Mouse (Mus musculus) heart, postnatal 0 days (tissue): ENCODE data around the gene Shroom2.

Experiments used
- CTCF ChIP-seq: IDR thresholded peaks from 2 replicates; pipeline ENCODE4 v1.5.1; 2016; ENCODE audit warnings: antibody characterized with exemption, control low read depth, low read depth
- EP300 ChIP-seq: IDR thresholded peaks from 2 replicates; pipeline ENCODE4 v1.6.1; 2016; ENCODE audit warnings: antibody characterized with exemption, low read depth

DNA sequence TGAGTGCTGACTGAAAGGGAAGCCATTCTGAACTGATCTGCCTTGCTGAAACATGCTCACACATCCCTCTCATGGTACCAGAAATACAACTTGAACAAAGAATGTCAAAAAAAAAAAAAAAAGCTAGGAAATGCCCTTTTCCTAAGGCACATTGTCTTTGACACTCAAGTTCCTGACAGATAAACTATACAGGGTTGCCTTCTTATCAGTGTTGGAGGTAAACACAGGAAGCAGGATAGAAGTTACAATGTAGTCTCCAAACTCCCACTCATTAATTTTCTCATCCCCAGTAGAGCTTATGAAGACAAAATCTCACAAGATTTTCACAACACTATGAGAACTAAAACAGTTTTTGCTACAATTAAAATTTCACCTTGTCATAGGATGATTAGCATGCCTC lies 25.6 kb downstream of the Shroom2 start:
- TF ChIP-seq CTCF = no peak
- no peak for TF ChIP-seq EP300
